Mouse (Mus musculus) T-helper 1 cell (primary cell): ENCODE measurements around the gene Nploc4.

Experiments
- in situ Hi-C: fragments of 300-600 bp; cut with MboI, MseI; formaldehyde crosslinking; loops from one replicate; pipeline ENCODE4 v1.15.1; 2025; ENCODE audit warnings: high pct_unique_total_duplicates

The Nploc4 gene

GRCm38 (mm10) chr11:120342656-120343160 lies 94.8 kb downstream of the Nploc4 start:
- in situ Hi-C loops, result no loop called here

GRCm38 (mm10) chr11:120341661-120342060 lies 95.8 kb downstream of the Nploc4 start:
- in situ Hi-C loops, result no loop called here

GRCm38 (mm10) chr11:120339978-120340513 lies 97.5 kb downstream of the Nploc4 start:
- in situ Hi-C loops, result no loop called here

DNA sequence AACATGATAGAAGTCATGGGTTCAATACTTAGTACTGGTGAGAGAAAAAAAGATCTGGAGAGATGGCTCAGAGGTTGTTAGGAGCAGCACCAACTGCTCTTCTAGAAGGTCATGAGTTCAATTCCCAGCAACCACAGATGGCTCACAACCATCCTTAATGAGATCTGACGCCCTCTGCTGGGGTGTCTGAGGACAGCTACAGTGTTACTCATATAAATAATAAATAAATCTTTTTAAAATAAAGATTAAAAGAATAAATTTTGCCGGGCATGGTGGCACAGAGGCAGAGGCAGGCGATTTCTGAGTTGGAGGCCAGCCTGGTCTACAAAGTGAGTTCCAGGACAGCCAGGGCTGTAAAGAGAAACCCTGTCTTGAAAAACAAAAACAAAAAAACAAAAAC lies 98.7 kb downstream of the Nploc4 start:
- in situ Hi-C loops, result no loop called here

- in situ Hi-C loops, result no loop called here
These were observed 100.1 kb downstream of the Nploc4 start for GRCm38 (mm10) chr11:120337447-120337846.

- in situ Hi-C loops, result no loop called here
These were observed 102.0 kb downstream of the Nploc4 start for GRCm38 (mm10) chr11:120335431-120336021.
